Mouse (Mus musculus): ENCODE measurements around the gene Zbtb46. TPM values are rescaled to one million over a fixed set of nuclear protein-coding genes. Genes with fewer than 3 reads are reported as not detected.

The Zbtb46 gene
- polyA plus RNA-seq, 1 experiment from 2014 or later: 15.6 TPM

DNA sequence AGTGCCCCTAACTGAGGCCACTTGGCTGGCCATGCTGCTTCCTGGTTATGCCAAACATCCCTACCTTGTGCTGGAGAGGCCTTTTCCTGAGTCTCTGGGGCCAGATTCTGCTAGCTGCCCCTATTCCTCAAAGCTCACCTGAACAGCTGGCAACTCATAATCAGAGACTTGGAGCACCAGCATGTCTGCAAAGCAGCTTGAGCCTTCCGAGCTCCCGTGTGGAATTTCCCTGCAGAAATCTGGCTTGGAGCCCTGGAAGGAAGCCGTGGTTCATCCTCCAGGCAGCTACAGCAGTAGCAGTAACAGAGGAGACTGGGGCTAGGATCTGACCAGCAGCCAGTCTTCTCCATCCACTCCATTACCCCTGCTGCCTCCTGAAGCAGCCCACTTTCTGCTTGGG lies 73.3 kb downstream of the Zbtb46 start:
- no peak for TF ChIP-seq CTCF (IDR thresholded peaks at IDR 0.05; ENCODE audit: low read depth)
- H3K36me3 ChIP-seq (ENCODE audit: insufficient read depth, low read length): peaks cover 45% of the 10 kb centered on the region
- no peak overlapping the region for H3K27ac ChIP-seq
- H3K9me3 ChIP-seq (replicated peaks; ENCODE audit: low read length): no peaks in the 10 kb centered on the region
- ATAC-seq (replicated peaks; ENCODE audit: low FRiP score, low read depth): no peak
- no peak for DNase-seq (ENCODE audit: low spot score)
- H3K27me3 ChIP-seq (ENCODE audit: insufficient read depth, low read length): no peaks in the 10 kb centered on the region
- no peak overlapping the region for H3K9ac ChIP-seq (ENCODE audit: low read depth, low read length)
- 62% methylated on average over 3 of the region's 3 CpGs for WGBS
- no peaks in the 10 kb centered on the region for H3K4me1 ChIP-seq (replicated peaks; ENCODE audit: insufficient read depth, low read length)
- no peak overlapping the region for H3K4me2 ChIP-seq (ENCODE audit: low read length)
- H3K4me3 ChIP-seq (replicated peaks; ENCODE audit: low read depth, low read length): no peak overlapping the region

DNA sequence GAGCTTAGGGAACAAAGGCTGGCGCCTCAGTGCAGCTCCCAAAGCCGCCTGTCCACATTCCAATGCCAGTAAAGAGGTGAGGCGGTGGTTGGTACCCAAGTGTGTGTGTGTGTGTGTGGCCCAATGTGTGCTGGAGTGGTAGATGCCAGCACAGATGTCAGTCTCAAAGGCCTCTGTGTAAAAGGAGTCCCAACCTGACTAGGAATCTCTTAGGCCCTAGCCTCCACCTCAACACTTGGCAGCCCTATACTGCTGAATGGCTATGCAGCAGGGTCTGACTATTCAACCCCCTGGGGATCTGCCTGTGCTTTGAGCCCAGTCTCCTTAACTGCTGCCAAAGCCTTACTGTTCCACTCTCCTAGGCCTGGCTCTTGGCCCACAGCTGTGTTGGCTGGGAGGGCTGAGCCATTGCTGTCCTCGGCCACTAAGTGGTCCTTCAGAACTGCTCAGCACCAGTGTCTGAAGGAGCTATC lies 74.3 kb downstream of the Zbtb46 start:
- H3K9me3 ChIP-seq (replicated peaks; ENCODE audit: low read length): no peaks in the 10 kb centered on the region
- DNase-seq (ENCODE audit: low spot score) (peak; percentile 13), ATAC-seq (replicated peaks; ENCODE audit: low FRiP score, low read depth) (no peak; the same call in 1 of the 2 replicates)
- no peak for TF ChIP-seq CTCF (IDR thresholded peaks at IDR 0.05; ENCODE audit: low read depth)
- H3K9ac ChIP-seq (ENCODE audit: low read depth, low read length): no peak overlapping the region
- no peaks in the 10 kb centered on the region for H3K4me1 ChIP-seq (replicated peaks; ENCODE audit: insufficient read depth, low read length)
- no peaks in the 10 kb centered on the region for H3K27me3 ChIP-seq (ENCODE audit: insufficient read depth, low read length)
- H3K4me2 ChIP-seq (ENCODE audit: low read length): no peak overlapping the region
- no peak overlapping the region for H3K4me3 ChIP-seq (replicated peaks; ENCODE audit: low read depth, low read length)
- peak overlapping the region; percentile 25; the same call in 1 of the 2 replicates for H3K27ac ChIP-seq
- H3K36me3 ChIP-seq (ENCODE audit: insufficient read depth, low read length): peaks cover 47% of the 10 kb centered on the region
- WGBS: 75% methylated on average over 4 of the region's 4 CpGs

DNA sequence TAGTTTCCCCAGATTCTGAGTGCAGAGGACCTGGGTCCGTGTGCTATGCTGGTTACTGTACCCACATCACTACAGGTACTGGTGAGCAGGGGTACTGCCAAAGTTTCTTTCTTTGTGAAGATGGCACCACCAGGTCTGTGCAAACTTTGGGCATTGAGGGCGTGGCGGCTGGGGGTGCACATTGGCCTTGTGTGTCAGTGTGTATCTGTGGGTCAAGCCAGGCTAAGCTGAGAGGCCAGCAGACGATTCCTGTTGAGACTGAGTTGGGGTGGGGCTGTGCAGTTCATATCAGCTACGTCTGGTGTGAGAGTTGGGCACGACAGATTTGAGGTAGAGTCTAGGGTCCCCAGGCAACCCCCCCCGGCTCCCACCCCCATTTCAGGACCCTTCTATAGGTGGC lies 74.8 kb downstream of the Zbtb46 start:
- H3K27ac ChIP-seq: peak overlapping the region; percentile 25; the same call in 1 of the 2 replicates

DNA sequence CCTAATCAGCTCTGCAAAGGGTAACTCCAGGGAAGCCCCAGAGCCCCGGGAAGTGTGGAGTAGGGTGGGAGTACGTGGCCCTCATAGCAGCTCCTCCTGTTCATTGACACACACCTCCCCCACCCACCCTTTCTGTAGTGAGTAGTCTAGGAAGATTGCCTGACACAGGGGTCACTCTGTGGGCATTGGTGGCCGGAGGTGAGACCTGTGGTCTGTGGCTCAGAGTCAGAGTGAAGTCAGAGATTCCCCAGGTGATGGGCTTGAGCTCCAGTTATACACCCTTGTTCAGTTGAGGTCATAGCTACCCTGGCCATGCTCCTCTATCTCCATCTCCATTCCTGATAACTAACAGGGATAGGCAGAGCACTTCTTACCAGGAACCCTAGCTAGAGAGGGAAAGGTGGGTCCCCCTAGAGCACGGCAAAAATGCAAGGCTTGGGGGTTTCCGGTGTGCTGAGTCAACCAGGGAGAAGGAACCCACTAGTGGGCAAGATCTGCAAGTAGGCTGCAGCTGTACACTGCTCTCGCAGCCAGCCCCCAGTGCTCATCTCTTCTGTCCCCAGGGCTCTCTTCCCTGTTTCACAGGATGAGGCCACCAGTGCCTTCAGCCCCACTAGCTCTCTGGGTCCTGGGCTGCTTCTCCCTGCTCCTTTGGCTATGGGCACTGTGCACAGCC lies 77.5 kb downstream of the Zbtb46 start:
- Histone ChIP-seq H3K4me2 (ENCODE audit: low read length) (no peak overlapping the region), H3K4me3 (replicated peaks; ENCODE audit: low read depth, low read length) (no peak overlapping the region), H3K27ac (no peak overlapping the region), H3K9me3 (replicated peaks; ENCODE audit: low read length) (no peaks in the 10 kb centered on the region), H3K9ac (ENCODE audit: low read depth, low read length) (no peak overlapping the region), H3K36me3 (ENCODE audit: insufficient read depth, low read length) (peaks cover 61% of the 10 kb centered on the region), H3K4me1 (replicated peaks; ENCODE audit: insufficient read depth, low read length) (no peaks in the 10 kb centered on the region), H3K27me3 (ENCODE audit: insufficient read depth, low read length) (no peaks in the 10 kb centered on the region)
- no peak for TF ChIP-seq CTCF (IDR thresholded peaks at IDR 0.05; ENCODE audit: low read depth)
- 82% methylated on average over 6 of the region's 6 CpGs for WGBS
- ATAC-seq (replicated peaks; ENCODE audit: low FRiP score, low read depth): no peak
- no peak for DNase-seq (ENCODE audit: low spot score)

More for the DNA sequence above, 74.8 kb downstream of the Zbtb46 start:
- Histone ChIP-seq H3K4me1 (replicated peaks; ENCODE audit: insufficient read depth, low read length) (no peaks in the 10 kb centered on the region), H3K36me3 (ENCODE audit: insufficient read depth, low read length) (peaks cover 51% of the 10 kb centered on the region), H3K4me2 (ENCODE audit: low read length) (no peak overlapping the region), H3K9me3 (replicated peaks; ENCODE audit: low read length) (no peaks in the 10 kb centered on the region), H3K4me3 (replicated peaks; ENCODE audit: low read depth, low read length) (no peak overlapping the region), H3K27me3 (ENCODE audit: insufficient read depth, low read length) (no peaks in the 10 kb centered on the region), H3K9ac (ENCODE audit: low read depth, low read length) (no peak overlapping the region)
- no peak for TF ChIP-seq CTCF (IDR thresholded peaks at IDR 0.05; ENCODE audit: low read depth)
- ATAC-seq (replicated peaks; ENCODE audit: low FRiP score, low read depth) (no peak), DNase-seq (ENCODE audit: low spot score) (no peak)
- 84% methylated on average over 7 of the region's 7 CpGs for WGBS

DNA sequence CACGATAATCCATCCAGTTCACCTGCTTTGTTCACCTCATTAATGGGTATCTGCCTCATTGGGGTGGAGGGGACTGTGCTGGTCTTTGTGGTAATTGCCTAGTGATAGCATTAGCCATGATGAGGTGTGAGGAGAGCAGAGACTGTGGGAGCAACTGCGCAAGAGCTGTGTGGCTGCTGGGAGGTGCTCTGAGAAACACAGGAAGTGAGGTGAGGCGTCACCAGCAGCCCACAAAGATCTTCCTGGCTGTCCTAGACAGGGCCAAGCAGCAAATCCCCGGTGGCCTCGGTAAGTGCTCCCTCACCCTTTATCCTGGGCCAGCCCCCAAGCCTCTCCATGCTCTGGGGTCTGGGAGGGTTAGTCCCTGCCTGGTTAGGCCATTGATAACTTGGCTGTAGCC lies 78.1 kb downstream of the Zbtb46 start:
- no peak overlapping the region for H3K9ac ChIP-seq (ENCODE audit: low read depth, low read length)
- H3K9me3 ChIP-seq (replicated peaks; ENCODE audit: low read length): no peaks in the 10 kb centered on the region
- H3K27me3 ChIP-seq (ENCODE audit: insufficient read depth, low read length): no peaks in the 10 kb centered on the region
- no peak for TF ChIP-seq CTCF (IDR thresholded peaks at IDR 0.05; ENCODE audit: low read depth)
- no peak overlapping the region for H3K27ac ChIP-seq
- peaks cover 54% of the 10 kb centered on the region for H3K36me3 ChIP-seq (ENCODE audit: insufficient read depth, low read length)
- DNase-seq (ENCODE audit: low spot score): no peak
- no peaks in the 10 kb centered on the region for H3K4me1 ChIP-seq (replicated peaks; ENCODE audit: insufficient read depth, low read length)
- no peak overlapping the region for H3K4me3 ChIP-seq (replicated peaks; ENCODE audit: low read depth, low read length)
- H3K4me2 ChIP-seq (ENCODE audit: low read length): no peak overlapping the region
- WGBS: 76% methylated on average over 5 of the region's 5 CpGs
- ATAC-seq (replicated peaks; ENCODE audit: low FRiP score, low read depth): no peak

DNA sequence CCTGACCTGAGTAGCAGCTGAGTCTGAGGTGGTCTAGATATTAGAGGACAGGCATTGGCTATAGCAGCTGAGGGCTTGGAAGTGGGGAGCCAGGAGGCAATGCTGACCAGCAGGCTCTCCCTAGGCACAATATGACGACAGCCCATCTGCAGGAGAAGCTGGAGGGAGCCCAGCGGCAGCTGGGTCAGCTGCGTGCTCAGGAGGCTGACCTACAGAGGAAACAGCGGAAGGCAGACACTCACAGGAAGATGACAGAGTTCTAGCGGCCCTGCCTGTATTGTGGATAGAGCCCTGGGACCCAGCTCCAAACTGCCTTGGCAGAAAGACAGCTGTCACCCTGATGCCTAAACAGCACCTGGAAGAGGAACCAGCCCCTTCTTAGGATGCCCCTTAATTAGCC lies 79.0 kb downstream of the Zbtb46 start:
- Histone ChIP-seq H3K4me3 (replicated peaks; ENCODE audit: low read depth, low read length) (no peak overlapping the region), H3K9ac (ENCODE audit: low read depth, low read length) (no peak overlapping the region), H3K36me3 (ENCODE audit: insufficient read depth, low read length) (peaks cover 47% of the 10 kb centered on the region), H3K27me3 (ENCODE audit: insufficient read depth, low read length) (no peaks in the 10 kb centered on the region), H3K4me1 (replicated peaks; ENCODE audit: insufficient read depth, low read length) (no peaks in the 10 kb centered on the region), H3K4me2 (ENCODE audit: low read length) (no peak overlapping the region), H3K9me3 (replicated peaks; ENCODE audit: low read length) (no peaks in the 10 kb centered on the region), H3K27ac (no peak overlapping the region)
- DNase-seq (ENCODE audit: low spot score): no peak
- 74% methylated on average over 5 of the region's 5 CpGs for WGBS
- ATAC-seq (replicated peaks; ENCODE audit: low FRiP score, low read depth): no peak
- no peak for TF ChIP-seq CTCF (IDR thresholded peaks at IDR 0.05; ENCODE audit: low read depth)
